Mouse (Mus musculus): ENCODE results near the gene Znrf2. TPM values are rescaled to one million over a fixed set of nuclear protein-coding genes. Genes with fewer than 3 reads are reported as not detected.
"Not testable (repeated sequence)": the region's sequence is repeated elsewhere in the genome, so short reads cannot be mapped to it uniquely, and the experiment has no call there.

The Znrf2 gene
- polyA plus RNA-seq, 1 experiment = 15.8 TPM

DNA sequence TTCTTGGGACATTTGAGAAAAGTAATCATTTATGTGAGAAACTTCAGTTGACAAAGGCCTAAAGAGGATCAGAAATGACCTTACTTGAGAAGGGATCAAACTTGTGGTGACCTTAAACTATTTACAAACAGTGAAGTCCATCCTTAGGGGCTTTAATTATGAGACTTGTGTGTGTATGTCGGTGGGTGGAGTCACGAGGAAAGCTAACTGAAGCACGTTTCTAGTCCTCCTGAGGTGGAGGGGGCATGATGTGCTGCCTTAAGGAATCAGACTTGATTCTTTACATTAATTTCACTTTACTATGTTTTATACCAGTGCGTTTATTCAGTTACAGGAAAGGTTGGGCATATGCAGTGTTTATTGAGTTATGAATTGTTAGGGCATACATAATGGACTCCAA is 2.6 kb downstream of the Znrf2 start:
- Histone ChIP-seq H3K36me3 (replicated peaks; ENCODE audit: low read length) (peaks cover 15% of the 10 kb centered on the region), H3K4me1 (peaks cover 53% of the 10 kb centered on the region), H3K4me3 (replicated peaks) (peak overlapping the region; percentile 85), H3K27me3 (replicated peaks) (no peaks in the 10 kb centered on the region), H3K9me3 (no peaks in the 10 kb centered on the region)
- no peak for TF ChIP-seq FLI1 (IDR thresholded peaks at IDR 0.05; ENCODE audit: low read length)
- no peak for TF ChIP-seq GATA1 (IDR thresholded peaks at IDR 0.05; ENCODE audit: borderline replicate concordance, low read length)

GRCm38 (mm10) chr6:54819746-54820145 is 3.0 kb downstream of the Znrf2 start:
- Histone ChIP-seq H3K9me3 (0 out of 2 replicates have a peak, but pooled peaks cover 2% of the 10 kb centered on the region), H3K27me3 (replicated peaks) (no peaks in the 10 kb centered on the region), H3K36me3 (replicated peaks; ENCODE audit: low read length) (peaks cover 18% of the 10 kb centered on the region), H3K4me3 (replicated peaks) (peak overlapping the region; percentile 65), H3K4me1 (peaks cover 50% of the 10 kb centered on the region)
- TF ChIP-seq GATA1 (IDR thresholded peaks at IDR 0.05; ENCODE audit: borderline replicate concordance, low read length) (no peak), FLI1 (IDR thresholded peaks at IDR 0.05; ENCODE audit: low read length) (no peak)

- Histone ChIP-seq H3K4me1 (peaks cover 43% of the 10 kb centered on the region), H3K27me3 (replicated peaks) (no peaks in the 10 kb centered on the region), H3K4me3 (replicated peaks) (no peak overlapping the region), H3K9me3 (0 out of 2 replicates have a peak, but pooled peaks cover 4% of the 10 kb centered on the region), H3K36me3 (replicated peaks; ENCODE audit: low read length) (peaks cover 25% of the 10 kb centered on the region)
- TF ChIP-seq FLI1 (IDR thresholded peaks at IDR 0.05; ENCODE audit: low read length) (no peak), GATA1 (IDR thresholded peaks at IDR 0.05; ENCODE audit: borderline replicate concordance, low read length) (no peak)
These were observed 5.6 kb downstream of the Znrf2 start for GRCm38 (mm10) chr6:54822348-54822747.

DNA sequence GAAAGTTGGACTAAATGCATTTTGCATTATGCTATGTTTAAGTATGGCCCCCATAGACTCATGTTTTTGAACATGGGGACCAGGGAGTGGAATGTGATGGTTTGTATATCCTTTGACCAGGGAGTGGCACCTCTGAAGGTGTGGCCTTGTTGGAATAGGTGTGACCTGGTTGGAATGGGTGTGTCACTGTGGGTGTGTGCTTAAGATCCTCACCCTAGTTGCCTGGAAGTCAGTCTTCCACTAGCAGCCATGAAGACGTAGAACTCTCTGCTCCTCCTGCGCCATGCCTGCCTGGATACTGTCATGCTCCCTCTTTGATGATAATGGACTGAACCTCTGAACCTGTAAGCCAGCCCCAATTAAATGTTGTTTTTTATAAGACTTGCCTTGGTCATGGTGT is 7.8 kb downstream of the Znrf2 start:
- H3K9me3 ChIP-seq; H3K4me3 ChIP-seq (replicated peaks); H3K27me3 ChIP-seq (replicated peaks): not testable (repeated sequence)
- Histone ChIP-seq H3K4me1 (peaks cover 53% of the 10 kb centered on the region), H3K36me3 (replicated peaks; ENCODE audit: low read length) (peaks cover 25% of the 10 kb centered on the region)

- peak overlapping the region; percentile 11 for H3K4me3 ChIP-seq (replicated peaks)
- H3K36me3 ChIP-seq (replicated peaks; ENCODE audit: low read length) = peaks cover 14% of the 10 kb centered on the region
- peaks cover 50% of the 10 kb centered on the region for H3K4me1 ChIP-seq
- TF ChIP-seq GATA1 (IDR thresholded peaks at IDR 0.05; ENCODE audit: borderline replicate concordance, low read length) (no peak), FLI1 (IDR thresholded peaks at IDR 0.05; ENCODE audit: low read length) (no peak)
- 0 out of 2 replicates have a peak, but pooled peaks cover 4% of the 10 kb centered on the region for H3K9me3 ChIP-seq
- no peaks in the 10 kb centered on the region for H3K27me3 ChIP-seq (replicated peaks)
These were observed 10.8 kb downstream of the Znrf2 start for GRCm38 (mm10) chr6:54827481-54827880.

DNA sequence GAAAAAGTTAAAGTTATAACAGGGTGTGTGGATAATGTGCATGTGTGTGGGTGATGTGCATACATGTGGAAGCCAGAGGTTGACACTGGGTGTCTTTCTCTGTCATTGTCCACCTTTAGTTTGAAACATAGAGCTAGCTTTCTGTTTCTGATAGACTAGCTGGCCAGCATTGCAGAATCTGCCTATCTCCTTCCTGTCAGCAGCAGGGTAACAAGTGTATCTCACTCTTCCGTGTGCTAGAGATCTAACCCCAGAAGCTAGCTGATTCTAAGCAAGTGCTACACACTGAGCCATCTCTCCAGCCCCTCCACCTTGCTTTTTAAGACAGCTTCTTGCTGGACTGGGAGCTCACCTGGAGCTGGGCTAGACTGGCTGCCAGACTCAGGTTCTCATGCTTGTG is 11.6 kb downstream of the Znrf2 start:
- H3K4me1 ChIP-seq = peaks cover 50% of the 10 kb centered on the region

GRCm38 (mm10) chr6:54830048-54830772 is 13.5 kb downstream of the Znrf2 start:
- TF ChIP-seq FLI1 (IDR thresholded peaks at IDR 0.05; ENCODE audit: low read length) (no peak), GATA1 (IDR thresholded peaks at IDR 0.05; ENCODE audit: borderline replicate concordance, low read length) (no peak)
- Histone ChIP-seq H3K4me3 (replicated peaks) (no peak overlapping the region), H3K27me3 (replicated peaks) (no peaks in the 10 kb centered on the region)

More for the DNA sequence above, 11.6 kb downstream of the Znrf2 start:
- Histone ChIP-seq H3K4me3 (replicated peaks) (peak overlapping the region; percentile 78), H3K9me3 (0 out of 2 replicates have a peak, but pooled peaks cover 4% of the 10 kb centered on the region), H3K36me3 (replicated peaks; ENCODE audit: low read length) (peaks cover 10% of the 10 kb centered on the region), H3K27me3 (replicated peaks) (no peaks in the 10 kb centered on the region)
- TF ChIP-seq FLI1 (IDR thresholded peaks at IDR 0.05; ENCODE audit: low read length) (no peak), GATA1 (IDR thresholded peaks at IDR 0.05; ENCODE audit: borderline replicate concordance, low read length) (no peak)

GRCm38 (mm10) chr6:54831069-54831720 is 14.5 kb downstream of the Znrf2 start:
- H3K36me3 ChIP-seq (replicated peaks; ENCODE audit: low read length) = peaks cover 5% of the 10 kb centered on the region
- TF ChIP-seq FLI1 (IDR thresholded peaks at IDR 0.05; ENCODE audit: low read length) (no peak), GATA1 (IDR thresholded peaks at IDR 0.05; ENCODE audit: borderline replicate concordance, low read length) (no peak)
- H3K9me3 ChIP-seq = no peaks in the 10 kb centered on the region
- H3K4me1 ChIP-seq = peaks cover 51% of the 10 kb centered on the region
- H3K4me3 ChIP-seq (replicated peaks) = no peak overlapping the region
- no peaks in the 10 kb centered on the region for H3K27me3 ChIP-seq (replicated peaks)

More at GRCm38 (mm10) chr6:54830048-54830772, 13.5 kb downstream of the Znrf2 start:
- Histone ChIP-seq H3K36me3 (replicated peaks; ENCODE audit: low read length) (peaks cover 3% of the 10 kb centered on the region), H3K9me3 (no peaks in the 10 kb centered on the region), H3K4me1 (peaks cover 50% of the 10 kb centered on the region)

DNA sequence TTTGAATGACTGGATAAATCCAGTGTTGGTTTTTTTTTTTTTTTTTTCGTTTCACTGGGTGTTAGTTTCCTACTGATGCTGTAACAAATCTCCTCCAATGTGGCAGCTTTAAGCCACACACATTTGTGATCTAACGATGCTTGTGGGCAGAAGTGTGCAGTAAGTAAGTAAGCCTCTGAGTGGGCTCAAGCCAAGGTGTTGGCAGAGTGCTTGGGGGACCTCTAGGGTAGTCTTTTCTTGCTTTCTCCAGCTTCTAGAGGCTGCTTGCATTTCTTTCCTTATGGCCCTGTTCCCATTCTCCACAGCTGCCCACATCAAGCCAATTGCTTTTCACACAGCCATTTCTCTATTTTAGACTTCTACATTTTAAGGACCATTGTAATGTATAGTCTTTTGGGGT is 16.7 kb downstream of the Znrf2 start:
- Histone ChIP-seq H3K27me3 (replicated peaks) (no peaks in the 10 kb centered on the region), H3K4me3 (replicated peaks) (no peak overlapping the region), H3K4me1 (peaks cover 46% of the 10 kb centered on the region), H3K9me3 (no peaks in the 10 kb centered on the region), H3K36me3 (replicated peaks; ENCODE audit: low read length) (peaks cover 5% of the 10 kb centered on the region)
- TF ChIP-seq GATA1 (IDR thresholded peaks at IDR 0.05; ENCODE audit: borderline replicate concordance, low read length) = no peak
- TF ChIP-seq FLI1 (IDR thresholded peaks at IDR 0.05; ENCODE audit: low read length) = no peak

DNA sequence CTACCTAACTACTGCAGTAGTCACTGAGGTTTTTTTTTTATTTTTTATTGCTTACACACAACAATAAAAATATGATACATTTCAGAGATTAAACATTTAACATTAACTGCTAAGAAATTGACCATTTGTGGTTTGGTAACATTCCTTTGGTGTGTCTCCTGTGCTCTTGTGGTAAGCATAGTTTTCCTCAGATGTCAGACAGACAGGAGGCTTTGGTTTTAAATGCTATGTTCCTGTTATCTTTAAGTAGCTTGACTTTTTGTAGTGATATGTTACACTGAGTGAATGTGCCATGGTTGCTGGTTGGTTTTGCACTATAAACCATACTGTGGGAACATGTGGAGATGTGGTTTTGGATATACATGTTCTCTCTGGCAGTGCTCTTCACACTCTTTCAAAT is 19.9 kb downstream of the Znrf2 start:
- Histone ChIP-seq H3K36me3 (replicated peaks; ENCODE audit: low read length) (peaks cover 22% of the 10 kb centered on the region), H3K9me3 (no peaks in the 10 kb centered on the region), H3K27me3 (replicated peaks) (no peaks in the 10 kb centered on the region), H3K4me3 (replicated peaks) (no peak overlapping the region), H3K4me1 (peaks cover 38% of the 10 kb centered on the region)
- no peak for TF ChIP-seq GATA1 (IDR thresholded peaks at IDR 0.05; ENCODE audit: borderline replicate concordance, low read length)
- TF ChIP-seq FLI1 (IDR thresholded peaks at IDR 0.05; ENCODE audit: low read length) = no peak
